Mouse (Mus musculus) limb, embryonic 13.5 days (tissue): Measurements from ENCODE around the gene Ccdc9. TPM values are rescaled to one million over a fixed set of nuclear protein-coding genes. Genes with fewer than 3 reads are reported as not detected.
A peak's percentile ranks its signal among the peaks of the same experiment; 100 is the strongest.

Source experiments
- ATAC-seq: fragments of 200-750 bp; cut with Nextera tagmentation; 2 replicates; pipeline ENCODE4 v1.8.0; 2017; ENCODE audit warnings: low read depth, moderate number of reproducible peaks, moderate TSS enrichment; ENCODE audit not compliant: low FRiP score
- H3K27ac ChIP-seq: fragments of 300-500 bp; sonication (generic); 2 replicates; pipeline ENCODE4 v1.5.1; 2015; ENCODE audit warnings: inconsistent platforms, mild to moderate bottlenecking, moderate library complexity
- H3K27me3 ChIP-seq: fragments of 300-500 bp; sonication (generic); 2 replicates; pipeline ENCODE4 v1.6.1; 2015; ENCODE audit warnings: mild to moderate bottlenecking, inconsistent platforms
- H3K36me3 ChIP-seq: fragments of 300-500 bp; sonication (generic); 2 replicates; pipeline ENCODE4 v1.6.1; 2015; ENCODE audit warnings: inconsistent platforms, mild to moderate bottlenecking, moderate library complexity
- H3K4me1 ChIP-seq: fragments of 300-500 bp; sonication (generic); 2 replicates; pipeline ENCODE4 v1.6.1; 2015; ENCODE audit warnings: inconsistent platforms
- H3K4me2 ChIP-seq: fragments of 300-500 bp; sonication (generic); replicated peaks from 2 replicates; pipeline ENCODE4 v1.6.1; 2015; ENCODE audit warnings: inconsistent platforms, mild to moderate bottlenecking, moderate library complexity
- H3K4me3 ChIP-seq: fragments of 300-500 bp; sonication (generic); 2 replicates; pipeline ENCODE4 v1.5.1; 2015; ENCODE audit warnings: moderate library complexity, mild to moderate bottlenecking, inconsistent platforms
- H3K9ac ChIP-seq: fragments of 300-500 bp; sonication (generic); 2 replicates; pipeline ENCODE4 v1.6.1; 2015; ENCODE audit warnings: mild to moderate bottlenecking, inconsistent platforms
- H3K9me3 ChIP-seq: fragments of 300-500 bp; sonication (generic); 2 replicates; pipeline ENCODE4 v1.6.1; 2016; ENCODE audit warnings: inconsistent platforms
- WGBS: fragments of 180-500 bp; shearing (Covaris S2); methylation state at CpG from one replicate; pipeline ENCODE4 v1.1.7; 2015; 5-methylcytosine and 5-hydroxymethylcytosine counted together
- polyA plus RNA-seq: library from polyadenylated mRNA; unstranded; fragments of >200 nt; fragmentation: Nextera tagmentation; extraction: Ambion mirVana; gene quantifications from 2 replicates; pipeline ENCODE4 v1.2.1, GENCODE M21; 2015

The Ccdc9 gene
- polyA plus RNA-seq, 1 experiment from 2014 or later: 26.1 TPM

GRCm38 (mm10) chr7:16298927-16299326 is 12.3 kb upstream of the Ccdc9 start:
- Histone ChIP-seq H3K27me3 (no peaks in the 10 kb centered on the region), H3K27ac (peak overlapping the region; percentile 53; the same call in 1 of the 2 replicates)

GRCm38 (mm10) chr7:16297616-16298015 is 11.0 kb upstream of the Ccdc9 start:
- Histone ChIP-seq H3K27me3 (no peaks in the 10 kb centered on the region), H3K9ac (no peak overlapping the region), H3K4me1 (peaks cover 40% of the 10 kb centered on the region), H3K36me3 (no peaks in the 10 kb centered on the region), H3K27ac (peak overlapping the region; percentile 73; the same call in 1 of the 2 replicates), H3K9me3 (no peaks in the 10 kb centered on the region), H3K4me3 (no peak overlapping the region), H3K4me2 (peak overlapping the region; percentile 68)
- 61% methylated on average over 2 of the region's 2 CpGs for WGBS
- no peak for ATAC-seq

More at GRCm38 (mm10) chr7:16298927-16299326, 12.3 kb upstream of the Ccdc9 start:
- WGBS: 81% methylated on average over 5 of the region's 5 CpGs
- peak overlapping the region; percentile 82 for H3K4me2 ChIP-seq
- no peaks in the 10 kb centered on the region for H3K9me3 ChIP-seq
- no peaks in the 10 kb centered on the region for H3K36me3 ChIP-seq
- peaks cover 40% of the 10 kb centered on the region for H3K4me1 ChIP-seq
- peak overlapping the region; percentile 66; the same call in 1 of the 2 replicates for H3K9ac ChIP-seq
- no peak for ATAC-seq
- H3K4me3 ChIP-seq: peak overlapping the region; percentile 51

- peak; percentile 12; the same call in 1 of the 2 replicates for ATAC-seq
- no peaks in the 10 kb centered on the region for H3K9me3 ChIP-seq
- H3K4me2 ChIP-seq: peak overlapping the region; percentile 68
Measured at GRCm38 (mm10) chr7:16296766-16297390, 10.3 kb upstream of the Ccdc9 start.

GRCm38 (mm10) chr7:16296146-16296545 is 9.6 kb upstream of the Ccdc9 start:
- peak overlapping the region; percentile 54; the same call in 1 of the 2 replicates for H3K4me3 ChIP-seq
- H3K27ac ChIP-seq: peak overlapping the region; percentile 73
- 40% methylated on average over 2 of the region's 2 CpGs for WGBS
- H3K36me3 ChIP-seq: no peaks in the 10 kb centered on the region
- peak overlapping the region; percentile 89 for H3K4me2 ChIP-seq
- no peak overlapping the region for H3K9ac ChIP-seq
- peaks cover 40% of the 10 kb centered on the region for H3K4me1 ChIP-seq
- no peaks in the 10 kb centered on the region for H3K27me3 ChIP-seq
- ATAC-seq: no peak
- H3K9me3 ChIP-seq: no peaks in the 10 kb centered on the region

More at GRCm38 (mm10) chr7:16296766-16297390, 10.3 kb upstream of the Ccdc9 start:
- Histone ChIP-seq H3K4me1 (peaks cover 40% of the 10 kb centered on the region), H3K27me3 (no peaks in the 10 kb centered on the region), H3K9ac (peak overlapping the region; percentile 51; the same call in 1 of the 2 replicates), H3K36me3 (no peaks in the 10 kb centered on the region), H3K4me3 (peak overlapping the region; percentile 35), H3K27ac (peak overlapping the region; percentile 73)
- 1% methylated on average over 22 of the region's 22 CpGs for WGBS

GRCm38 (mm10) chr7:16295321-16295900 is 8.8 kb upstream of the Ccdc9 start:
- peak overlapping the region; percentile 54 for H3K4me3 ChIP-seq
- H3K4me1 ChIP-seq: peaks cover 40% of the 10 kb centered on the region
- H3K9ac ChIP-seq: peak overlapping the region; percentile 63
- H3K27ac ChIP-seq: peak overlapping the region; percentile 88
- H3K9me3 ChIP-seq: no peaks in the 10 kb centered on the region
- no peaks in the 10 kb centered on the region for H3K27me3 ChIP-seq
- 2% methylated on average over 40 of the region's 41 CpGs for WGBS
- peak overlapping the region; percentile 89 for H3K4me2 ChIP-seq
- no peaks in the 10 kb centered on the region for H3K36me3 ChIP-seq
- ATAC-seq: peak; percentile 56

- Histone ChIP-seq H3K27me3 (no peaks in the 10 kb centered on the region), H3K4me3 (peak overlapping the region; percentile 54), H3K4me1 (peaks cover 35% of the 10 kb centered on the region), H3K4me2 (peak overlapping the region; percentile 89), H3K27ac (peak overlapping the region; percentile 88), H3K9ac (peak overlapping the region; percentile 63), H3K9me3 (no peaks in the 10 kb centered on the region), H3K36me3 (no peaks in the 10 kb centered on the region)
- peak; percentile 73 for ATAC-seq
- WGBS: 1% methylated on average over 23 of the region's 23 CpGs
Measured at GRCm38 (mm10) chr7:16294837-16295236, 8.2 kb upstream of the Ccdc9 start.

- Histone ChIP-seq H3K36me3 (no peaks in the 10 kb centered on the region), H3K27me3 (no peaks in the 10 kb centered on the region), H3K27ac (no peak overlapping the region), H3K9ac (no peak overlapping the region), H3K4me2 (peak overlapping the region; percentile 89), H3K9me3 (no peaks in the 10 kb centered on the region), H3K4me3 (peak overlapping the region; percentile 54; the same call in 1 of the 2 replicates), H3K4me1 (peaks cover 33% of the 10 kb centered on the region)
- no peak for ATAC-seq
- WGBS: 34% methylated on average over 4 of the region's 4 CpGs
Measured at GRCm38 (mm10) chr7:16294346-16294745, 7.8 kb upstream of the Ccdc9 start.

GRCm38 (mm10) chr7:16287791-16288190 is 1.2 kb upstream of the Ccdc9 start:
- no peak for ATAC-seq
- H3K9me3 ChIP-seq: no peaks in the 10 kb centered on the region
- H3K36me3 ChIP-seq: peaks cover 14% of the 10 kb centered on the region
- H3K27me3 ChIP-seq: no peaks in the 10 kb centered on the region
- no peak overlapping the region for H3K4me2 ChIP-seq
- H3K9ac ChIP-seq: no peak overlapping the region
- 65% methylated on average over 1 of the region's 1 CpGs for WGBS
- H3K4me1 ChIP-seq: peaks cover 12% of the 10 kb centered on the region
- no peak overlapping the region for H3K4me3 ChIP-seq
- H3K27ac ChIP-seq: no peak overlapping the region

GRCm38 (mm10) chr7:16287016-16287415 is 421 bp upstream of the Ccdc9 start:
- H3K4me2 ChIP-seq: peak overlapping the region; percentile 66
- H3K36me3 ChIP-seq: peaks cover 21% of the 10 kb centered on the region
- WGBS: 80% methylated on average over 2 of the region's 2 CpGs
- peak overlapping the region; percentile 95 for H3K27ac ChIP-seq
- ATAC-seq: no peak
- no peaks in the 10 kb centered on the region for H3K27me3 ChIP-seq
- H3K9ac ChIP-seq: peak overlapping the region; percentile 79
- H3K4me1 ChIP-seq: peaks cover 12% of the 10 kb centered on the region
- H3K9me3 ChIP-seq: no peaks in the 10 kb centered on the region
- peak overlapping the region; percentile 61 for H3K4me3 ChIP-seq

- 1% methylated on average over 14 of the region's 14 CpGs for WGBS
- Histone ChIP-seq H3K9me3 (no peaks in the 10 kb centered on the region), H3K9ac (peak overlapping the region; percentile 51)
Measured at GRCm38 (mm10) chr7:16285450-16286025, 1.1 kb downstream of the Ccdc9 start.

GRCm38 (mm10) chr7:16284904-16285303 is 1.7 kb downstream of the Ccdc9 start:
- H3K9ac ChIP-seq: peak overlapping the region; percentile 51
- peak overlapping the region; percentile 61 for H3K4me3 ChIP-seq
- peaks cover 12% of the 10 kb centered on the region for H3K4me1 ChIP-seq
- peaks cover 40% of the 10 kb centered on the region for H3K36me3 ChIP-seq
- H3K27ac ChIP-seq: peak overlapping the region; percentile 69; the same call in 1 of the 2 replicates
- no peak for ATAC-seq
- H3K4me2 ChIP-seq: peak overlapping the region; percentile 66
- no peaks in the 10 kb centered on the region for H3K27me3 ChIP-seq
- 68% methylated on average over 9 of the region's 9 CpGs for WGBS
- no peaks in the 10 kb centered on the region for H3K9me3 ChIP-seq

More at GRCm38 (mm10) chr7:16285450-16286025, 1.1 kb downstream of the Ccdc9 start:
- Histone ChIP-seq H3K4me3 (peak overlapping the region; percentile 61), H3K36me3 (peaks cover 36% of the 10 kb centered on the region), H3K27me3 (no peaks in the 10 kb centered on the region), H3K27ac (peak overlapping the region; percentile 69), H3K4me2 (peak overlapping the region; percentile 66), H3K4me1 (peaks cover 12% of the 10 kb centered on the region)
- ATAC-seq: peak; percentile 65

GRCm38 (mm10) chr7:16284001-16284400 is 2.6 kb downstream of the Ccdc9 start:
- WGBS: 87% methylated on average over 8 of the region's 8 CpGs
- ATAC-seq: no peak
- peaks cover 12% of the 10 kb centered on the region for H3K4me1 ChIP-seq
- H3K9me3 ChIP-seq: no peaks in the 10 kb centered on the region
- peaks cover 45% of the 10 kb centered on the region for H3K36me3 ChIP-seq
- no peak overlapping the region for H3K4me3 ChIP-seq
- no peaks in the 10 kb centered on the region for H3K27me3 ChIP-seq
- no peak overlapping the region; the same call in 1 of the 2 replicates for H3K9ac ChIP-seq
- no peak overlapping the region for H3K27ac ChIP-seq
- H3K4me2 ChIP-seq: no peak overlapping the region
